Mouse (Mus musculus) liver, adult 2 months (tissue): ENCODE results near the gene Gpr158. TPM values are rescaled to one million over a fixed set of nuclear protein-coding genes. Genes with fewer than 3 reads are reported as not detected.

Experiments used
- DNase-seq: peaks from one replicate; pipeline ENCODE4 v3.0.0-alpha.2; 2011; ENCODE audit warnings: low read depth, low spot score; ENCODE audit errors: extremely low read depth
- H3K27ac ChIP-seq: fragments of 200-500 bp; replicated peaks from 2 replicates; pipeline ENCODE4 v1.5.1; 2012; ENCODE audit warnings: low read depth, mild to moderate bottlenecking, control low read depth, inconsistent platforms, low read length; ENCODE audit not compliant: insufficient read depth
- H3K27me3 ChIP-seq: fragments of 200-500 bp; 2 replicates; pipeline ENCODE4 v1.6.1; 2012; ENCODE audit warnings: mild to moderate bottlenecking, moderate library complexity, low read length, inconsistent platforms; ENCODE audit not compliant: control insufficient read depth, insufficient read depth
- H3K36me3 ChIP-seq: fragments of 200-500 bp; 2 replicates; pipeline ENCODE4 v1.6.1; 2012; ENCODE audit warnings: low read length, inconsistent platforms; ENCODE audit not compliant: control insufficient read depth, insufficient read depth
- H3K4me1 ChIP-seq: fragments of 200-500 bp; 2 replicates; pipeline ENCODE4 v1.6.1; 2011; ENCODE audit warnings: low read length; ENCODE audit not compliant: control insufficient read depth, insufficient read depth
- H3K4me3 ChIP-seq: fragments of 200-500 bp; 2 replicates; pipeline ENCODE4 v1.5.1; 2011; ENCODE audit warnings: low read depth, mild to moderate bottlenecking, control low read depth, low read length, moderate library complexity; ENCODE audit not compliant: insufficient read depth
- H3K79me2 ChIP-seq: fragments of 200-500 bp; 2 replicates; pipeline ENCODE4 v1.6.1; 2012; ENCODE audit warnings: inconsistent platforms, mild to moderate bottlenecking, low read length, moderate library complexity; ENCODE audit not compliant: control insufficient read depth, insufficient read depth
- H3K9ac ChIP-seq: fragments of 200-500 bp; 2 replicates; pipeline ENCODE4 v1.6.1; 2012; ENCODE audit warnings: low read depth, mild to moderate bottlenecking, control low read depth, inconsistent platforms, low read length
- CTCF ChIP-seq: fragments of 200-500 bp; IDR thresholded peaks from 2 replicates; pipeline ENCODE4 v1.5.1; 2011; ENCODE audit warnings: low read depth, low read length, control low read depth
- POLR2A ChIP-seq: fragments of 200-500 bp; IDR thresholded peaks from 2 replicates; pipeline ENCODE4 v1.6.1; 2011; ENCODE audit warnings: low read length, control low read depth; ENCODE audit not compliant: insufficient read depth; ENCODE audit errors: extremely low read depth
- WGBS: fragments of 180-500 bp; shearing (Covaris S2); methylation state at CpG from one replicate; pipeline ENCODE4 v1.1.7; 2018; 5-methylcytosine and 5-hydroxymethylcytosine counted together
- polyA plus RNA-seq: library from polyadenylated mRNA; depleted of rRNA; stranded (reverse); fragments of >200 nt; gene quantifications from 2 replicates; pipeline ENCODE4 v1.2.3, GENCODE M21; 2012; rRNA removed
- total RNA-seq: library from RNA; depleted of rRNA; stranded (reverse); fragments of >200 nt; gene quantifications from 2 replicates; pipeline ENCODE4 v1.2.3, GENCODE M21; 2014; rRNA removed

The Gpr158 gene
- 0.07 TPM in 1 of 2 replicates, not detected in the other for total RNA-seq
- polyA plus RNA-seq: not detected in 2 replicates

GRCm38 (mm10) chr2:21367345-21368111 is at the start of gene Gpr158:
TSS of gene Gpr158 (plus strand) at chr2:21367542.
- Histone ChIP-seq H3K36me3 (no peaks in the 10 kb centered on the region), H3K27me3 (peaks cover 7% of the 10 kb centered on the region; the same call in 1 of the 2 replicates), H3K79me2 (no peaks in the 10 kb centered on the region), H3K27ac (no peak within 1 kb of the TSS), H3K4me3 (no peak within 1 kb of the TSS), H3K4me1 (no peaks in the 10 kb centered on the region), H3K9ac (no peak within 1 kb of the TSS)
- DNase-seq: no peak
- WGBS: 9% methylated on average over 43 of the region's 43 CpGs
- TF ChIP-seq POLR2A: no peak
- TF ChIP-seq CTCF: no peak

- WGBS: 75% methylated on average over 5 of the region's 5 CpGs
- no peak for DNase-seq
Observed at GRCm38 (mm10) chr2:21343821-21344220, 23.5 kb upstream of the Gpr158 start.

GRCm38 (mm10) chr2:21368351-21369170 is 1.2 kb downstream of the Gpr158 start:
- TF ChIP-seq CTCF (no peak), POLR2A (no peak)
- Histone ChIP-seq H3K27me3 (peaks cover 7% of the 10 kb centered on the region; the same call in 1 of the 2 replicates), H3K27ac (no peak overlapping the region), H3K79me2 (no peaks in the 10 kb centered on the region), H3K4me1 (no peaks in the 10 kb centered on the region), H3K4me3 (no peak overlapping the region), H3K9ac (no peak overlapping the region), H3K36me3 (no peaks in the 10 kb centered on the region)
- DNase-seq: no peak
- 20% methylated on average over 44 of the region's 44 CpGs for WGBS

More at GRCm38 (mm10) chr2:21343821-21344220, 23.5 kb upstream of the Gpr158 start:
- H3K36me3 ChIP-seq: no peaks in the 10 kb centered on the region
- H3K27me3 ChIP-seq: no peaks in the 10 kb centered on the region
- no peak overlapping the region for H3K27ac ChIP-seq
- no peaks in the 10 kb centered on the region for H3K4me1 ChIP-seq
- no peak for TF ChIP-seq POLR2A
- TF ChIP-seq CTCF: no peak
- no peak overlapping the region for H3K9ac ChIP-seq
- no peaks in the 10 kb centered on the region for H3K79me2 ChIP-seq
- H3K4me3 ChIP-seq: no peak overlapping the region

- H3K4me3 ChIP-seq: no peak overlapping the region
- no peaks in the 10 kb centered on the region for H3K79me2 ChIP-seq
- H3K27ac ChIP-seq: no peak overlapping the region
- DNase-seq: no peak
- TF ChIP-seq CTCF (no peak), POLR2A (no peak)
- H3K36me3 ChIP-seq: no peaks in the 10 kb centered on the region
- WGBS: 54% methylated on average over 6 of the region's 6 CpGs
- peaks cover 7% of the 10 kb centered on the region; the same call in 1 of the 2 replicates for H3K27me3 ChIP-seq
- H3K9ac ChIP-seq: no peak overlapping the region
- H3K4me1 ChIP-seq: no peaks in the 10 kb centered on the region
Observed at GRCm38 (mm10) chr2:21369171-21369485, 1.8 kb downstream of the Gpr158 start.

- 54% methylated on average over 2 of the region's 2 CpGs for WGBS
- Histone ChIP-seq H3K27me3 (peaks cover 7% of the 10 kb centered on the region; the same call in 1 of the 2 replicates), H3K79me2 (no peaks in the 10 kb centered on the region), H3K4me1 (no peaks in the 10 kb centered on the region), H3K9ac (no peak overlapping the region), H3K4me3 (no peak overlapping the region), H3K27ac (no peak overlapping the region), H3K36me3 (no peaks in the 10 kb centered on the region)
- no peak for TF ChIP-seq CTCF
- no peak for TF ChIP-seq POLR2A
- DNase-seq: no peak
Observed at GRCm38 (mm10) chr2:21369556-21369955, 2.2 kb downstream of the Gpr158 start.

- no peaks in the 10 kb centered on the region for H3K4me1 ChIP-seq
- no peak for DNase-seq
- TF ChIP-seq CTCF: no peak
- TF ChIP-seq POLR2A: no peak
- no peak overlapping the region for H3K27ac ChIP-seq
- H3K79me2 ChIP-seq: no peaks in the 10 kb centered on the region
- H3K9ac ChIP-seq: no peak overlapping the region
- H3K4me3 ChIP-seq: no peak overlapping the region
- no peaks in the 10 kb centered on the region for H3K36me3 ChIP-seq
- 69% methylated on average over 2 of the region's 2 CpGs for WGBS
- H3K27me3 ChIP-seq: no peaks in the 10 kb centered on the region
Observed at GRCm38 (mm10) chr2:21379516-21379915, 12.2 kb downstream of the Gpr158 start.
